Mouse (Mus musculus) NIH3T3 (cell line): ENCODE measurements at regions not wholly inside any gene's neighbourhood (a gene's known extent, or its start where the extent isn't known, plus 50 kb on each side); places are given as distances from the start of the nearest gene placed in this dataset.

Source experiments
- DNase-seq: peaks from one replicate; pipeline ENCODE4 v3.0.0-alpha.2; 2012; ENCODE audit warnings: low read depth

DNA sequence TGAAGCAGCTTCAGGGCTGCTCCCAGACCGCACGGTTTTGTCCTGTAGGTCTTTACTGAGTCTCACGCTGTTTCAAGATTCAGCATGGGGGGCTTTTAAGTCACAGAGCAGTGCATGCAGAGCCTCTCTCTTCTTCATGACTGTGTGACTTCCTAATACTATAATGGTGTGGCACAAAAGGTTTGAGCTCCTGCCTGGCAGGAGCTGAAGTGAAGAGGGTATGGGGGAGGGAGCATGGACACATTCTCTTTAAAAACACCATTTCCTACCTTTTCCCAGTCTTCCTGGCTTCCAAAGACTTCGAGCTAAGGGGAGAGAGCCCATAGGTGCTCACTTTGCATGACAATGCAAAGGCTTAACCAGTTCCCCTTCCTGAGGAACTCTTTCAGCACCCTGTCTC is 934.9 kb upstream of the Gm5150 start:
- no peak for DNase-seq

DNA sequence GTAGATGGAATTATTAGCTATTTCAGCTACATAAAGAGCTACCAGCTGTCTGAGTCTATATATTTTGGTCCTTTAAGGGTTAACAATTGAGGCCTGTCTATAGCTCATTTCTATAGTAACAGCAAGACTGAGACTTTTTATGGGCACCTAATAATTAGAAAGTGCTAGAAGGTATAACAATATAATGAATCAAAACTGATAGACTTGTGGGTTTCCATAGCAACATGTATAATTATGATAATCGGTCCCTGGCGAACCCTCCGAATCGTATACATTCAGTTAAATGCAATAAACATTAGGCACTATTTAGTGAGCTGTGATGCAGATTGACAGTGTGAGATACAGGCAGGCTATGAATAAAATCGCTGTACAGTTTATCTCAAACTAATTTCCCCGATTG is 933.3 kb upstream of the Gm5150 start:
- no peak for DNase-seq

DNA sequence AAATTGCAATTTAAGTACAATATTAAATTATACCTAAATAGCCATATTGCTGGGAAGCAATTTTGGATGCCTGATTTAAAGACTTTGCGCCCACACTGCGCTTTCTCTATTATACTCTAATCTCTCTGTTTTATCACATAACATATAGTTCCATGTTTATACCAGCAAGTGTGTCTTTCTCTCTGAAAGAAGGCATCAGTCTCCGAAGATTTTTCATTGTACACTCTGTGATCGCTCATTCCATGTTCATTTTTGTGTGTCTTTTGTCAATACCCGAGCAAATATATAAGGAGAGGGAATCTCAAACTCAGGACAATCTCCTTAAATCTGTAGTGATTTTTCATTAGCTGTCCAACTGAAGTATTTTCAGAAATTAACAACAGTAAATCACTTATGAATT is 932.9 kb upstream of the Gm5150 start:
- no peak for DNase-seq

DNA sequence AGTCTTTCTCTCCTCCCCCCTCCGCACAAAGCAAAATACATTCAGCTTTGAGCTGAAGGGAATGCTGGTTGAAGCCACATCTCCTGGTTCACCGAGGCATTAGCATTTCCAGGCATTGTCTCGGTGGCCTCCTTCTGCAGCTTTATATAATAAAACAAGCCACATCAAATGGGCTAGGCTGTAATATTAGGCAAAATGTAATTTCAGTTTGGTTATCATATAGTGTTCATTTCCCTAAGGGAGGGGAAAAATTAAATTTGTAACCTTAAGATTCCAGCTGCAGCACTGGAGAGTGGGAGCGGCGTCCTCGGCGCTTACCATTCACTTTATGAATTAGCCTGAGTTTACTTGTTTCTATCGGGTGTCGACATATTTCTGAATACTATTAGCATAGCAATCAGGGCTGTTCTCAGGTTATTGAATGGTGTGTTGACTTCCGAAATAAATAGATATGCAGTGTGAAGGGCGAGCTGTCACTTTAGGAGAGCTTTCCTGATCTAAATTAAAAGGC is 932.3 kb upstream of the Gm5150 start:
- no peak for DNase-seq

DNA sequence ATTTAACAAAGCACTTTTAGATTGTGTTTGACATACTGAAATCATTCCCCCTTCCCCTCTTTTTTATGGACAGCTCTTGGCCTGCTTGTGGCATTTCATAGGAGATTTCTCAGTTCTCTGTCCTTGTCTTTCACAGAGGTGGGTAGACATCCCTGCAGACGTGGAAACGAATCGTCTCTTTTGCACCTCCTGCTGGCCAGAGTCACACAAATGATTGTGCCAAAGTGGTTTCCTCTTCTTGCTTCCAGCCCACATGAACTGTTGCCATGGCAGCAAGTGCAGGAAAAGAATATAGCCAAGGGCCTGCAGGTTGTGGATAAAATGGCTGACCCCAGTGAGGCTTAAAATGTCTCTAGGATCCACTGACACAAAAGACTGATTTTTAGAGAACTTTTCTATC is 924.1 kb upstream of the Gm5150 start:
- DNase-seq: no peak

DNA sequence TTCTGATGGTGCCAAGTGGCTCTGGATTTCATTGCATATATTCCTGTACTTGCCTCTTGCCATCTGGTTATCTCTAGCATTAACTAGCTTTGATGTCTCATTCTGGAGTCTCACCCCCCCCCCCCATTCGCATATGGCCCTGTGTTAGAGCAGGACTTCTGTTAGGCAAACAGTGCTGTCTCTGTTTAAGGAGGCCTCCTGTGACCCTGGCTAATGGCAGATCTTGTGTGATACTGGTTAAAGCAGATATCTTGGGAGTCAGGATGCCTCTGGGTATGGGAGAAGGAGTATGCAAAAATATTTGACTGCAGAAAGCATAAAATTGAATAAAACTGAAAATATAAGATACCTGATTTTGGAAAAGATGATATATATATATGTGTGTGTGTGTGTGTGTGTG is 923.6 kb upstream of the Gm5150 start:
- no peak for DNase-seq

DNA sequence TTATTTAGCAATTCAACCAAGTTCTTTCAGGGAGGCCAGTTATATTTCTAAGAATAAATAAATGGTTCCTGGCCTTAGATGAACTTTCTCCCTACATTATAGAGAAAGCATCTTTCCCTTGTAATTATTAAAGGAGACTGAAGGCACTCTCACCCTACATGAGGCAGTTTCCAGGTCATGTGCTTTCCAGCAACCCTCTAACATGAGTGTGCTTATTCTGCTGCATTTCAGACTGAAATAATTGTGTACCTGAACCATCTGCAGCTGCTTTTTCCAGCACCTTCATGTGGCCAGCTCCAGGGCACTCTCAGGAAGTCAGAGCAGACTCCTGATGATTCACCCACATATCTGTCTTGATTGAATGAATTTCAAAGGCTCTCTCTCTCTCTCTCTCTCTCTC is 917.8 kb upstream of the Gm5150 start:
- DNase-seq: no peak

DNA sequence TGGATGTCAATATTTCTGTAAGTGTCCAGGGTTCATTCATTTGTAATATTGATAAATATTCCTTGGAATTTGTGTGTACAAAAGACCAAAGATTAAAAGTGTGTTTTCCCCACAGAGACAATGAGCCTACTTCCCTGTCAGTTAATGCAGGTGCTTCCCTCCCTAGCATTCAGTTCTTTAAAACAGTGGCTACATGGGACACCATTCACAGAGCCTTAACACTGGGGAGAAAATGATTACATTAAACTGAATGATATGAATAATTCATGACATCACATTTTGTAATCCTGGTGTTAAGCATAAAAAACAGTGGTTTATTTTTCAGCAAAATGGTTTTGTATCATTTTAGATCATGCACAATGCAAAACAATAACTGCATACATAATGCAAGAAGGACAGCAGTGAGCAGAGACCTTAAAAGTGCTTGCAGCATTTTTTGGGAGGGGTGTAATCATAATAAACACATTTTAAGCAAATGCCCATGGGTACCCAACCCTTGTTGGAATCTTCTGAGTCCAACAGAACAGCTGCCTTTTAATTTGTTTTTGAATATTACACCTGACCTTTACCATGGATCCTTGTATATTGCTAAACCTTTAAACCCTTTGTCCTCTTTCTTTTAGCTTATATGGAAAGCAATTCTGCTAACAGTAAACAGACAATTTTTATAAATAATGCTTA is 917.1 kb upstream of the Gm5150 start:
- DNase-seq: no peak

DNA sequence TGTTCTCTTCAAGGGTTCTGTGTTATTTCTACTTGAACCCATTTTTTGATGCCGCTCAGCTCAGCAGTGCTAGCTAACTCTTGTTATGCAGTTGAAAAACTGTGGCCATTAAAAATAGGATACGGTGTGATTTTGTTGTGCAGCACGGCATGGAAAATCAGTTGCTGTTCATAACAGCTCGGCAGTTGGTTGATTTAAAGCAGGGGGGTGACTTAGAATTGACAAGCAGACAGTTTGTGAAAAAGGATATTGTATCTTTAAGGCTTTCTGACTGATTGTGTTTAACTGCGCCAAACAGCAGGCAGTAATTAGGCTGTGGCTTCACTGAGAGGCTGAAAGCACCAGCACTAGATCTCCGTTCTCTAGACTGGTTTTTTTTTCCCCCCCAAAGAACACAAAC is 915.1 kb upstream of the Gm5150 start:
- no peak for DNase-seq

DNA sequence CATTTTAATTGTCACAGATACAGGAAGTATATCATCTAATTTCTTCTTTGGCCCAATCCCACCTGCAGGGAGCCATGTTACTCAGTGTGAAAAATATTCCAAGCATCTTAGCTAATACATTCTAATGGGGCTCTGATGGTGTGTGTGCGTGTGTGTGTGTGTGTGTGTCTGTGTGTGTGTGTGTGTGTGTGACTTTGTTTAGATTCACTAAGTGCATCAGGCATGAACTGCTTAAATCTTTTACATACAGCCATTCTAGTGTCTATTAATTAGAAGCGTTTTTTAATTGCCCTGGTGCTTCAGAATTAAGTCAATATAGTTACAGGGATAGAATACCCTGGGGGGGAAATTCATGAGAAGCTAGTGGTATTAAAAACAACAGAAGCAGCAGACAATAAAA is 912.1 kb upstream of the Gm5150 start:
- DNase-seq: no peak

DNA sequence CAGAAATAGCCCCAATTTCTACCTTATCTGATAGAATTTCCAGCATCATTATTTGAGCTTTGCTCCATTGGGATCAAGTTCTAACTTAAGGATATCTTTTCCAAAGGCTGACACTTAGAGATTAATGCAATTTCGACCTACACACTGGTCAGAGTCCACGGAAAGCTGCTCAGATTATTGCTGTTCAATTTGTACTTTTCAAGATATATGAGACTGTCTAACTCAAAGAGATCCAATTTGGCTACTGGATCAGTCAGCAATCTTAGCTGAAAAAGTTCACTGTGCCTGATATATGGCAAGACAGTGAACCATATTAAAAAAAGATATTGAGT is 909.8 kb upstream of the Gm5150 start:
- no peak for DNase-seq

DNA sequence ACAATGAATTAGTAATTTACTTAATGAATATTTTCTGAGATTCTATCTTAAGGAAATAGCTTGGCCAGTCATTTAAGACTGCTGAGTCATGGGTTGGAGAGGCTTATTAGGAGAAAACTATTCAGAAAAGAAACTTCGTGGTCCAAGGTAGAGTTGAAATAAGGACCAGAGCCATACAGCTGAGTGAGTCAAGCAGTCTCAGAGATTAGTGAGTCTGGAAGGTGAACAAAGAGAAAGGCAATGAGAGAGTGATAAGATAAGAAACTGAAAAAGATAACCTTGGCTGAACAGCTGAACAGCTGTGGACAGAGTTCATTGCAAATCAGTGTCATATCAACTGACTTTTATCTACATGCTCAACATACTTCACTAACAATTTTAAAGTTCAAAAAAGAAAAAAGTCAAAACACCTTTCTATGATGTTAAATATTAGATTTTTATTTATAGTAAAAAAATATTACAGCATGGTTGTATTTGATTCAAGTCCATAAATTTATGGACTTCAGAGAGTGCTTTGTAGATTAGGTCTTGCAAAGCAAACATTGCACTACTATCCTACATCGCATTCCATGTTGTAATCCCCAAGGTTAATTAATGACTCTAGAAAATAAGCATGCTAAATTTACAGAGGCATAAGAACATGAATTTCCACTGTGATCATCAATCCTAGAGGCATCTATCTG is 909.3 kb upstream of the Gm5150 start:
- DNase-seq: no peak

DNA sequence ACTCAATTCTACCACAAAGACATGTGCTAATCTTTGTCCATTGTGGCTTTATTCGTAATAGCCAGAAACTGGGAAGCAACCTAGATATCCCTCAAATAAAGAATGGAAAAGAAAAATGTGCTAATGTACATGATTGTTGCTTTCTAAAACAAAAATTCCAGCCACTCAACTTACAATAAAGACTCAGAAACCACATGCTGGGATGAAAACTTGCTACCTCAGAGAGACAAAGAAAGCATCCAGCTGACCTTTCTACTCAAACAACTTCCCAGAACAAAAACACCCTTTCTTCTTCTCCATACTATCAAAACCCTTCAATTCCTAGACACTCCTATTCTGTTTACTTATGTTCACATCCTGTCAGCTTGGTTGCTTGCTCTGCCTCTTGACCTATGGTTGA is 881.9 kb upstream of the Gm5150 start:
- DNase-seq: no peak

DNA sequence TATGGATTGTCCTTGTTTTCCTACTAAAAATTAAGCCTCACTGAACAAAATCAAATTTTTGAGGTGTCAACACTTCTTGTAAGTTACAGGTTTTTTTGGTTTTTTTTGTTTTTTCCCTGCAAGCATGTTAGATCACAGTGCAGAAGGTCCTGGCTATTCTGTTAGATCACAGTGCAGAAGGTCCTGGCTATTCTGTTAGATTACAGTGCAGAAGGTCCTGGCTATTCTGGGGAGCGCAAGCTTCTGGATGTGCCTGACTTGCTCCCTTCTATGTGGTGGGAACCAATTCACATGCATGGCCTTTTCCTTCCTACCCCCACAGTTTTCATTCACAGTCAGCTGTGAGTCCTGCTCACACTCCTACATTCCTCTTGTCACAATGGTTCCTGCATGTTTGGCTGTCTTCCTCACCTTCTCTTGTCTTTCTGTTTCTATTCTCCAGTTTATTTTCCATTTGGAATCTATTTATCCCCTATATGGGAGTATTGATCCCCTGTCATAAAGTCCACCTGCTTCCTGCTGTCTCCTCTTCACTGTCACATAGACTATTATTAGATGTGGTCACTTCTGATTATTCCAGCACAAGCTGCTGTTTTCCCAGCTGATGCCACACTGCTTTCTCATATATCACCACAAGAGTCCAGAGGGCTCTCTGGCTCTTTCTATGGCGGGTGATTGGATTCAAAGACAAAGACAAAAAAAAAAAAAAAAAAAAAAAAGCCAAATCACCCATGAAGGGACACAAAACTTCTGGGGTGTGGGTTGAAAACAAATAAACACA is 866.3 kb upstream of the Gm5150 start:
- DNase-seq: no peak

DNA sequence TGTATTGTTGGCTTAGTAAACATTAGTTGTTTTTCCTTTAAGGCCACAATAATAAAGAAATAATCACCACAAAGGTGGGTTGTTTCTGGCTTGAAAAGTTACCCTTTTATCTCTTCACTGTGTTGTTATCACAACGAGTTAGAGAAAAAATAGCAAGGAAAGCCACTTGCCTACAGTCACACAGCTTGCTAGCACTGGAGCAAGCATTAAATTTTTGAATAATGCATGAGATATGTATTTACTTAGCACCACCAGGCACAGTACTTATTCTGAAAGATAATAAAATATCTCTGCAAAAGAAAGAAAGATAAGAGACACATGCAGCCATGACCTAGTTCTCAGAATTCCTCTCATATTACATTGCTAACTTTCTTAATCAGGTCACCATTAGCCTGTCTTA is 853.8 kb upstream of the Gm5150 start:
- DNase-seq: no peak

DNA sequence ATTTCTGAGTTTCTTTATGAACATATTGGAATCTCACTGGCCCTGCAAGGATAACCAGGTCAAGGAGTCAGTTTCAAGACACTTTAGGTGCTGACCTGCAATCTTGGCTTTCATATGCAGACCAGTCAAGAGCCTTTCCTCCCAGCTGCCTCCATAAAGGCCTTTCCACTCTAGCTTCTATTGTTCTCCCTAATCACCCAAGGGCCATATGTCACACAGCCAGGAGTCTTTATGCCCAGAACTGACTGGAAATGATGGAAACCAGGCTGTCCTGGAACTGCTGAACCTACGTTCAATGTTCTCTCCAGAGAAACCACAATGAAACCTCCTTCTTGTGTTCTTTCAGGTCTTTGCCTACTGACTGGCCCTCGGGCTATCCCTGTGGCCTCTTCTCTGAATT is 852.7 kb upstream of the Gm5150 start:
- DNase-seq: no peak

DNA sequence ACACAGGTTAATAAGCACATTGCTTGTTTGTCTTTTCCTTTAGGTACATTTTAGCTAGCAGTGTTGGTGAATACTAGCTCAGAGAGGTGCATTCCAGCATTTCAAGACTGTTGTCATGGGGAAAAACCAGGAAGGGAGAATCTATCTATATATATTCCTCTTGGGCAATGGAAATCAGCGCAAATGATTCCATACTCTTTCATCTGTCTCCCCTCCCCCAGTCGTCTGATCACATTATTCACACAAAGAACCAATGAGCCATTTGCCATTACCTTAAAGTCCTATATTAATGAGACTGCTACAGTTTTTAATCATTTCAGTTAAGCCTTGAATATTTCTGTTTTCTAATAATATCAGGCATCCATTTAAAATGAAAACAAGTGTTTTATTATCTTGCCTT is 849.0 kb upstream of the Gm5150 start:
- no peak for DNase-seq

DNA sequence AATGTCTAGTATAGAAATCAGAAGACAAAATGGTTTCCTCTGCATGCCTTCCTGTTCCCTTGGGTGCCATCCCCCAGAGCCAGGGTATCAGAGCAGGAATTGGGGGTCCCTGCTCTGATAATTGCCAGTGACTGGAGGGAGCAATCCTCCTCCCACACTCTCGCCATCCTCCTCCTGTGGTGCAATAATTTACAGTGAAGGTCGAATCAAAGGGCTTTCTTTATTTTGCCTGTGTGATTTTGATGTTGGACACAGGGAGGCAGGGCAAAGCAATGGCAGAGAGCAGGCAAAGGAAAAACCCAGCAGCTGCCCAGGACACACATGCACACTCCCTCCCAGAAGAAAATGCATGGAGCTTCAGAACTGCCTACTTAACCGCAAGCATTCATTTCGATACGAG is 847.8 kb upstream of the Gm5150 start:
- DNase-seq: no peak

DNA sequence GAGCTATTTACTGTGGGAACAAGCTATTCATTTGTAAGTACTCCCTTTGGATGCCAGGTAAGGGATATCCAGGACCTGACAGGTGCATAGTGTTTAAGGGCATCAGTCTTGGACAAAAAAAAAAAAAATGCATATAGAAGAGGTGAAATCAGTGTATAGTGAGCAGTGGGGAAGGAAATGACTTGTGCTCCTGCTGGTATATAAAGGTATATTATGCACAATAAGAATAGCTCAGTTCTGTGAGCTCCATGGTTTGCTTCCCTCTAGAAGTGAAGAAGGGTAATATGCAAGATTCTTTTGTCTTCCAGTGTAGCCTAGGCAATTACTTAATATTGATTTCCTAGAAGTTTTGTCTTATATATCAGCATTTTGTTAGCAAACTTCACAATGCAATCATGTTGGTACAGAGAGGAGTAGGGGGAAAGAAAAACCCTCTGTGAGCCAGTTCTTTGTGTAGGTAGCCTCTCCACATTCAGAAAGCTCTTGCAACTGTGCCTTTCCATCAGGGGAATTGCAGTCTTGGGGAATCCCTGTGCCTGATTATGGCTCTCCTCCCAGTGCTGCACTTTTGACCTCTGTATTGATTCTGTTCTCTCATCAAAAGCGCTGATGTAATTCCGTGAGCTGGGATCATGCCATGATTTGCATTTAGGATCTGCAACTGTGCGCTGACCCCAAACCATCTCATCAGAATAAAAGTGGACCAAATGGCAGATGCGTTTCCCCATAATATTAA is 840.7 kb upstream of the Gm5150 start:
- no peak for DNase-seq

DNA sequence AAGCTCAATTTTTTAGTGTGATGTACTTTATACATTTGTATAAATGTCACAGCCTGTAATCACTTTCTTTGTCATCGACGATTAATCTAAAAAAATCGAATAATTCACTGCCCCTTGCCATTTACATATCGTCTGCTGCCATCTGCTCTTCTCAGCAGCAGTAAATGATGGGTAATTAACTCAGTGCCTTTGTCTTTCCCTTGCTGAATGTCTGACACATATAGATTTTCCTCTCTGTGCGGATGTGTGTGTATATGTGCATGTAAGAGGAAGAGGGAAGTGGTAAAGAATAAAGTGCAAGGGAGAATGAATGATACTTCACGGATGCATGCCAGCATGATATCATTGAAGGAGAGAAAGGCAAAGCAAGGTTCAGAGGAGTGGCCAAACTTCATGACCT is 814.3 kb upstream of the Gm5150 start:
- no peak for DNase-seq

DNA sequence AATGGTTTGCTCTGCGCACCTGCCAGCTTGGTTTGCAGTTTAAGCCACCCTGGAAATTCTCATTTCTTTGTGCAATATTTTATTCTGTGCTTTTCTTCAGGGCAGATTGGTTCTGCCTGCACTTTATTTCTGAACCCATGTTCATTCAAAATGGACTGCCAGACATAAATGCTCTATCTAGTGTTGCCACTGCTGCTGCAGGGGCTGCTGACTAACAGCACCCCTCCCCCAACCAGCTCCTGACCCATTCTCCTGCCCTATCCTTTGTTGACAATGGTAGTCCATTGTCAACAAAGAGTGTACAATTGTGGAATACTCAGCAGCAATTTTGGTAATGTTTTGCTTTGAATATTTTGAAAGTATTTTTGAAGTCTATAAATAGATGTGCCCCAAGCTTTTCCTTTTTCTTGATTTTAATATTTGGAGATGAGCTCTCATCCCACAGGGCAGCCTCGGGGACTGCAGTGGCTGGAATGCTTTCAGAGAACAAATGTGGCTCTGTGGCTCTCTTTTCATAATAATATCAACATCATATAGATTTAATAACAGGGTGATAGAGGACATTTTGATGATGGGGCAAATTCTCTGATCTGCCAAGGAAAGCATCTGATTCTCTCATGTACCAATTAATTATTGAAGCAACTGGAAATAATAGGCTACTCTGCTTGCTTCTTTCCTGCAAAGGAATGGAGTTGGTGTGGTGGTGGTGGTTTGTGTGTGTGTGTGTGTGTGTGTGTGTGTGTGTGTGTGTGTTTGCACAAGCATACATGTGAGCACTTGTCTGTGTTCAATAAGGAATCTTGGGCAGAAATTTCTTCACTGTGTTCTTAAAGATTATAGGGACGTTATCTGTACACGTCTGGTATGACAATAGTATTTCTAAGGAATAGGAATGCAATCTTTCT is 813.2 kb upstream of the Gm5150 start:
- no peak for DNase-seq

DNA sequence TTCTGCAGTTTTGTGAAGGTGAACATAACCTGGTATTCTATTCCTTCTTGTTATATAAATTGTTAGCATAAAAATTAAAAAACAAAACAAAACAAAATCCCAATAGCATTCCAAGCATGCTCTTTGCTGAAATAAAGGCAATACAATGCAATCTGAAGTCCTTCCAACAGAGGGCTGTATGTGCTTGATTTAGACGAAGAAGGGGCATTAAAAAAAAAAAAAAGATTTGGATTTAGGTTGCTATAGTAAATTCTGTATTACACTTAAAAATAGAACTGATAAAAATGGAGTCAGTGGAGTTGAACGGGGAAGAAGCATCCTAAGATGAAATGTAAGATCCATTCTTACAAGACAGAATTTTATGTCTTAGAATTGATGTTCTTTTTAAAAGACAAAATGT is 810.6 kb upstream of the Gm5150 start:
- peak; percentile 4 for DNase-seq
